ENCODE assay signal across 10 mouse cellular contexts in genomic region chrX:150662809-150663208, GRCm38 (mm10). TPM values are rescaled to one million over a fixed set of nuclear protein-coding genes. Genes with fewer than 3 reads are reported as not detected.
DNase-seq lines count a peak whose midpoint lies in the region; ATAC-seq and TF ChIP-seq lines count a peak whose summit lies in the region.
"Had no signal": no experiment of that assay in that cellular context is flagged by ENCODE, and none has a peak within 500 bp of the region (broad histone marks: within the 10 kb centered on the region; RNA-seq: fewer than 3 reads in every experiment).

No protein-coding gene starts in this region.

- H3K9me3 ChIP-seq in hindbrain, postnatal 0 days (ENCODE audit: low read length) = no peaks in the 10 kb centered on the region
- H3K9me3 ChIP-seq in hindbrain, embryonic 10.5 days = no peaks in the 10 kb centered on the region
- H3K9me3 ChIP-seq: midbrain, embryonic 15.5 days had no signal

- H3K9ac ChIP-seq in hindbrain, postnatal 0 days (replicated peaks; ENCODE audit: low read length) = no peak overlapping the region
- H3K9ac ChIP-seq: midbrain, embryonic 15.5 days had no signal

- ATAC-seq in hindbrain, postnatal 0 days = no peak
- ATAC-seq: midbrain, embryonic 15.5 days had no signal

- H3K27ac ChIP-seq in hindbrain, postnatal 0 days = no peak overlapping the region
- no peak overlapping the region for H3K27ac ChIP-seq in hindbrain, embryonic 10.5 days
- H3K27ac ChIP-seq: midbrain, embryonic 15.5 days had no signal

- no peaks in the 10 kb centered on the region for H3K4me1 ChIP-seq in hindbrain, postnatal 0 days (ENCODE audit: insufficient read depth, low read length)
- H3K4me1 ChIP-seq in hindbrain, embryonic 10.5 days (replicated peaks) = no peaks in the 10 kb centered on the region
- H3K4me1 ChIP-seq: midbrain, embryonic 15.5 days had no signal

- WGBS in hindbrain, postnatal 0 days = 36% methylated on average over 4 of the region's 4 CpGs
- WGBS in hindbrain, embryonic 10.5 days = 36% methylated on average over 4 of the region's 4 CpGs

- peak; percentile 42; the same call in 1 of the 2 replicates for TF ChIP-seq CTCF in hindbrain, postnatal 0 days (IDR thresholded peaks at IDR 0.05; ENCODE audit: low read depth)

- no peak overlapping the region for H3K4me3 ChIP-seq in hindbrain, postnatal 0 days (ENCODE audit: low read length)
- no peak overlapping the region for H3K4me3 ChIP-seq in hindbrain, embryonic 10.5 days
- H3K4me3 ChIP-seq: midbrain, embryonic 15.5 days had no signal

- H3K4me2 ChIP-seq in hindbrain, postnatal 0 days (ENCODE audit: low read depth, low read length) = no peak overlapping the region
- H3K4me2 ChIP-seq: midbrain, embryonic 15.5 days had no signal

- no peaks in the 10 kb centered on the region for H3K36me3 ChIP-seq in hindbrain, postnatal 0 days (ENCODE audit: insufficient read depth, low read length)
- H3K36me3 ChIP-seq in hindbrain, embryonic 10.5 days = no peaks in the 10 kb centered on the region
- H3K36me3 ChIP-seq: midbrain, embryonic 15.5 days had no signal

- H3K27me3 ChIP-seq in hindbrain, postnatal 0 days (ENCODE audit: insufficient read depth, low read length) = no peaks in the 10 kb centered on the region
- peaks cover 4% of the 10 kb centered on the region; the same call in 1 of the 2 replicates for H3K27me3 ChIP-seq in hindbrain, embryonic 10.5 days (ENCODE audit: insufficient read depth, poor library complexity, severe bottlenecking)
- H3K27me3 ChIP-seq: midbrain, embryonic 15.5 days had no signal

- peak; percentile 27 to 67 for DNase-seq in adrenal gland, adult (ENCODE audit: inconsistent age in 2 of 2, low spot score in 1 of 2)
- no peak for DNase-seq in adrenal gland, postnatal 4 days (ENCODE audit: low spot score in 2 of 2)
- no peak for DNase-seq in hindbrain, postnatal 0 days (ENCODE audit: low spot score)
- no peak for DNase-seq in hindbrain, embryonic 10.5 days (ENCODE audit: low spot score)
- peak; percentile 26 for DNase-seq in 416B (ENCODE audit: low read depth)
- peak; percentile 12 for DNase-seq in heart, postnatal 4 days
- DNase-seq in Muller cell, postnatal 12 days (ENCODE audit: inconsistent ontology term) = no peak
- no peak for DNase-seq in ovary, postnatal 14 days (ENCODE audit: low spot score)
- DNase-seq: gastrocnemius, postnatal 14 days had no signal

RNA-seq across cellular contexts. Expression of gene Tro, which starts 5.4 kb away (rescaled TPM):
- total RNA-seq in adrenal gland, postnatal 4 days (2021) = 10 to 100 TPM; 18.8 to 23.2 TPM
- 150 and 171 TPM in 2 replicates for total RNA-seq in hindbrain, postnatal 0 days (2014; rRNA removed)
- 69.9 and 74.9 TPM in 2 replicates for polyA plus RNA-seq in hindbrain, postnatal 0 days (2015; fragmentation: Nextera tagmentation; extraction: Ambion mirVana)
- polyA plus RNA-seq in hindbrain, embryonic 10.5 days (2016; fragmentation: Nextera tagmentation; extraction: Ambion mirVana) = 37.8 and 38.9 TPM in 2 replicates
- 10 to 100 TPM; 12.1 to 14.0 TPM for total RNA-seq in heart, postnatal 4 days (2021)

Comparison
In these comparisons a context has a peak if more than half of its experiments do, and no peak if none do; other contexts are left out.
1. DNase-seq: peak in adrenal gland, adult (2 of 2), 416B (single experiment) and heart, postnatal 4 days (single experiment); none in adrenal gland, postnatal 4 days (0 of 2), hindbrain, postnatal 0 days (single experiment), hindbrain, embryonic 10.5 days (single experiment), Muller cell, postnatal 12 days (single experiment) and ovary, postnatal 14 days (single experiment).